Mouse (Mus musculus): Measurements from ENCODE around the gene Atp6ap1l. TPM values are rescaled to one million over a fixed set of nuclear protein-coding genes. Genes with fewer than 3 reads are reported as not detected.
"Not testable (repeated sequence)": the region's sequence is repeated elsewhere in the genome, so short reads cannot be mapped to it uniquely, and the experiment has no call there.

Gene Atp6ap1l
- polyA plus RNA-seq, 1 experiment = 0.18 TPM

GRCm38 (mm10) chr13:90926938-90927633, 21.9 kb upstream of the Atp6ap1l start:
- DNase-seq = no peak
- H3K36me3 ChIP-seq (ENCODE audit: control insufficient read depth, insufficient read depth, low read length) = peaks cover 29% of the 10 kb centered on the region
- no peak overlapping the region for H3K4me3 ChIP-seq (ENCODE audit: control insufficient read depth, insufficient read depth, low read length)
- TF ChIP-seq POLR2A (IDR thresholded peaks at IDR 0.05; ENCODE audit: control insufficient read depth, extremely low read depth, insufficient read depth, low read length, poor library complexity) = no peak
- TF ChIP-seq CTCF (IDR thresholded peaks at IDR 0.05; ENCODE audit: borderline replicate concordance, control insufficient read depth, extremely low read depth, insufficient read depth, low read length, poor library complexity) = no peak
- no peaks in the 10 kb centered on the region for H3K4me1 ChIP-seq (replicated peaks; ENCODE audit: control insufficient read depth, insufficient read depth, low read length)
- no peak overlapping the region for H3K27ac ChIP-seq (ENCODE audit: control insufficient read depth, insufficient read depth, low read length)
- 76% methylated on average over 5 of the region's 5 CpGs for WGBS
- no peaks in the 10 kb centered on the region for H3K27me3 ChIP-seq (ENCODE audit: control insufficient read depth, insufficient read depth, low read length)

GRCm38 (mm10) chr13:90926125-90926765, 21.1 kb upstream of the Atp6ap1l start:
- no peak for TF ChIP-seq POLR2A (IDR thresholded peaks at IDR 0.05; ENCODE audit: control insufficient read depth, extremely low read depth, insufficient read depth, low read length, poor library complexity)
- TF ChIP-seq CTCF (IDR thresholded peaks at IDR 0.05; ENCODE audit: borderline replicate concordance, control insufficient read depth, extremely low read depth, insufficient read depth, low read length, poor library complexity) = no peak
- H3K27ac ChIP-seq (ENCODE audit: control insufficient read depth, insufficient read depth, low read length) = no peak overlapping the region
- DNase-seq = no peak
- no peaks in the 10 kb centered on the region for H3K27me3 ChIP-seq (ENCODE audit: control insufficient read depth, insufficient read depth, low read length)
- H3K4me1 ChIP-seq (replicated peaks; ENCODE audit: control insufficient read depth, insufficient read depth, low read length) = no peaks in the 10 kb centered on the region
- H3K4me3 ChIP-seq (ENCODE audit: control insufficient read depth, insufficient read depth, low read length) = no peak overlapping the region
- H3K36me3 ChIP-seq (ENCODE audit: control insufficient read depth, insufficient read depth, low read length) = peaks cover 29% of the 10 kb centered on the region
- WGBS = 91% methylated on average over 7 of the region's 7 CpGs

GRCm38 (mm10) chr13:90925191-90925590, 20.0 kb upstream of the Atp6ap1l start:
- H3K27ac ChIP-seq (ENCODE audit: control insufficient read depth, insufficient read depth, low read length) = no peak overlapping the region
- TF ChIP-seq CTCF (IDR thresholded peaks at IDR 0.05; ENCODE audit: borderline replicate concordance, control insufficient read depth, extremely low read depth, insufficient read depth, low read length, poor library complexity) (no peak), POLR2A (IDR thresholded peaks at IDR 0.05; ENCODE audit: control insufficient read depth, extremely low read depth, insufficient read depth, low read length, poor library complexity) (no peak)
- H3K4me1 ChIP-seq (replicated peaks; ENCODE audit: control insufficient read depth, insufficient read depth, low read length) = no peaks in the 10 kb centered on the region
- no peak overlapping the region for H3K4me3 ChIP-seq (ENCODE audit: control insufficient read depth, insufficient read depth, low read length)
- peaks cover 29% of the 10 kb centered on the region for H3K36me3 ChIP-seq (ENCODE audit: control insufficient read depth, insufficient read depth, low read length)
- WGBS = 95% methylated on average over 5 of the region's 5 CpGs
- no peak for DNase-seq
- H3K27me3 ChIP-seq (ENCODE audit: control insufficient read depth, insufficient read depth, low read length) = no peaks in the 10 kb centered on the region

GRCm38 (mm10) chr13:90924072-90924471, 18.9 kb upstream of the Atp6ap1l start:
- H3K36me3 ChIP-seq (ENCODE audit: control insufficient read depth, insufficient read depth, low read length) = peaks cover 29% of the 10 kb centered on the region
- H3K27ac ChIP-seq (ENCODE audit: control insufficient read depth, insufficient read depth, low read length) = no peak overlapping the region
- no peaks in the 10 kb centered on the region for H3K4me1 ChIP-seq (replicated peaks; ENCODE audit: control insufficient read depth, insufficient read depth, low read length)
- DNase-seq = no peak
- 46% methylated on average over 9 of the region's 9 CpGs for WGBS
- no peak overlapping the region for H3K4me3 ChIP-seq (ENCODE audit: control insufficient read depth, insufficient read depth, low read length)
- no peak for TF ChIP-seq POLR2A (IDR thresholded peaks at IDR 0.05; ENCODE audit: control insufficient read depth, extremely low read depth, insufficient read depth, low read length, poor library complexity)
- TF ChIP-seq CTCF (IDR thresholded peaks at IDR 0.05; ENCODE audit: borderline replicate concordance, control insufficient read depth, extremely low read depth, insufficient read depth, low read length, poor library complexity) = no peak
- H3K27me3 ChIP-seq (ENCODE audit: control insufficient read depth, insufficient read depth, low read length) = no peaks in the 10 kb centered on the region

- DNase-seq; H3K27me3 ChIP-seq (ENCODE audit: control insufficient read depth, insufficient read depth, low read length); H3K4me1 ChIP-seq (replicated peaks; ENCODE audit: control insufficient read depth, insufficient read depth, low read length): not testable (repeated sequence)
- H3K4me3 ChIP-seq (ENCODE audit: control insufficient read depth, insufficient read depth, low read length) = peak overlapping the region; percentile 71
- under 1% methylated on average over 13 of the region's 13 CpGs for WGBS
- peaks cover 27% of the 10 kb centered on the region for H3K36me3 ChIP-seq (ENCODE audit: control insufficient read depth, insufficient read depth, low read length)
- H3K27ac ChIP-seq (ENCODE audit: control insufficient read depth, insufficient read depth, low read length) = peak overlapping the region; percentile 28; the same call in 1 of the 2 replicates
Observed at GRCm38 (mm10) chr13:90923617-90924016, 18.5 kb upstream of the Atp6ap1l start.

- Histone ChIP-seq H3K4me1 (replicated peaks; ENCODE audit: control insufficient read depth, insufficient read depth, low read length) (no peaks in the 10 kb centered on the region), H3K4me3 (ENCODE audit: control insufficient read depth, insufficient read depth, low read length) (peak within 1 kb of the TSS; percentile 71), H3K27me3 (ENCODE audit: control insufficient read depth, insufficient read depth, low read length) (no peaks in the 10 kb centered on the region), H3K27ac (ENCODE audit: control insufficient read depth, insufficient read depth, low read length) (peak within 1 kb of the TSS; percentile 28; the same call in 1 of the 2 replicates), H3K36me3 (ENCODE audit: control insufficient read depth, insufficient read depth, low read length) (peaks cover 26% of the 10 kb centered on the region)
- under 1% methylated on average over 57 of the region's 57 CpGs for WGBS
- TF ChIP-seq POLR2A (IDR thresholded peaks at IDR 0.05; ENCODE audit: control insufficient read depth, extremely low read depth, insufficient read depth, low read length, poor library complexity) = peak; percentile 88
- peak; percentile 27; the same call in 1 of the 2 replicates for TF ChIP-seq CTCF (IDR thresholded peaks at IDR 0.05; ENCODE audit: borderline replicate concordance, control insufficient read depth, extremely low read depth, insufficient read depth, low read length, poor library complexity)
- DNase-seq = peak; percentile 91
Observed at GRCm38 (mm10) chr13:90922751-90923612, 17.8 kb upstream of the Atp6ap1l start, which contains the start of gene Rps23. TSS of gene Rps23 (plus strand) at chr13:90922958.
